Mouse (Mus musculus) monocyte, adult 5-6 weeks (primary cell): ENCODE measurements around the gene Fkbp2. TPM values are rescaled to one million over a fixed set of nuclear protein-coding genes. Genes with fewer than 3 reads are reported as not detected.

Experiments used
- ATAC-seq: fragments of 153-309, 156-312 bp; replicated peaks from 2 replicates; pipeline ENCODE4 v1.8.0; 2017; ENCODE audit warnings: mild to moderate bottlenecking; ENCODE audit not compliant: low TSS enrichment, insufficient number of reproducible peaks, severe bottlenecking, poor library complexity, low FRiP score
- total RNA-seq: library from RNA; stranded (forward); fragments of 200-1000, 200-491, 200-594 nt; gene quantifications from 3 replicates; pipeline ENCODE4 v1.2.3, GENCODE M21; 2017

Gene Fkbp2
- total RNA-seq, 1 experiment from 2014 or later: 104 TPM

- no peak for ATAC-seq
These were observed 47.2 kb downstream of the Fkbp2 start for GRCm38 (mm10) chr19:6933102-6933435.

- ATAC-seq: no peak
These were observed 48.3 kb downstream of the Fkbp2 start for GRCm38 (mm10) chr19:6932018-6932417.

GRCm38 (mm10) chr19:6931002-6931401, 49.3 kb downstream of the Fkbp2 start:
- no peak for ATAC-seq

GRCm38 (mm10) chr19:6928080-6928479, 52.2 kb downstream of the Fkbp2 start:
- ATAC-seq: no peak

Other genes starting within 250 kb of the Fkbp2 start
- 11.8 to 24.6 TPM (median 20.5 TPM) in 3 replicates for gene Rps6ka4, start 139.9 kb downstream of the Fkbp2 start, total RNA-seq
- gene Ccdc88b, start 122.3 kb downstream of the Fkbp2 start, total RNA-seq: 92.9 to 171 TPM (median 102 TPM) in 3 replicates
- gene Trmt112, start 70.8 kb downstream of the Fkbp2 start, total RNA-seq: 84.5 to 135 TPM (median 85.6 TPM) in 3 replicates
- gene Prdx5, start 70.4 kb downstream of the Fkbp2 start, total RNA-seq: 520 to 936 TPM (median 803 TPM) in 3 replicates
- gene Esrra, start 58.7 kb downstream of the Fkbp2 start, total RNA-seq: 39.1 to 50.2 TPM (median 46.8 TPM) in 3 replicates
- not detected in 3 replicates for gene Catsperz, start 55.1 kb downstream of the Fkbp2 start, total RNA-seq
- not detected in 3 replicates for gene Kcnk4, start 46.0 kb downstream of the Fkbp2 start, total RNA-seq
- gene Bad, start 38.6 kb downstream of the Fkbp2 start, total RNA-seq: 9.3 to 26.0 TPM (median 10.3 TPM) in 3 replicates
- 13.1 to 16.8 TPM (median 14.2 TPM) in 3 replicates for gene Gpr137, start 38.0 kb downstream of the Fkbp2 start, total RNA-seq
- 31.2 to 34.4 TPM (median 33.6 TPM) in 3 replicates for gene Ppp1r14b, start 5.5 kb downstream of the Fkbp2 start, total RNA-seq
- gene Plcb3, start 4.0 kb downstream of the Fkbp2 start, total RNA-seq: 9.2 to 17.4 TPM (median 15.8 TPM) in 3 replicates
- gene Vegfb, start 7.2 kb upstream of the Fkbp2 start, total RNA-seq: 0.43 to 3.0 TPM (median 1.8 TPM) in 3 replicates
- 20.1 to 34.0 TPM (median 27.0 TPM) in 3 replicates for gene Dnajc4, start 12.1 kb upstream of the Fkbp2 start, total RNA-seq
- gene Nudt22, start 15.6 kb upstream of the Fkbp2 start, total RNA-seq: 8.8 to 12.2 TPM (median 9.7 TPM) in 3 replicates
- 2.5 to 5.0 TPM (median 3.0 TPM) in 3 replicates for gene Trpt1, start 15.6 kb upstream of the Fkbp2 start, total RNA-seq
- 265 to 357 TPM (median 285 TPM) in 3 replicates for gene Fermt3, start 39.0 kb upstream of the Fkbp2 start, total RNA-seq
- 86.9 to 106 TPM (median 100 TPM) in 3 replicates for gene Stip1, start 59.5 kb upstream of the Fkbp2 start, total RNA-seq
- gene Macrod1, start 76.3 kb upstream of the Fkbp2 start, total RNA-seq: 0.32 to 1.8 TPM in 2 of 3 replicates, not detected in the other
- 0.10 TPM in 1 of 3 replicates, not detected in the others for gene Flrt1, start 125.2 kb upstream of the Fkbp2 start, total RNA-seq
- 71.4 to 75.8 TPM (median 73.8 TPM) in 3 replicates for gene Otub1, start 225.8 kb upstream of the Fkbp2 start, total RNA-seq
- 236 to 274 TPM (median 246 TPM) in 3 replicates for gene Cox8a, start 237.1 kb upstream of the Fkbp2 start, total RNA-seq